ENCODE assay signal across 15 mouse cellular contexts in the genomic region with DNA sequence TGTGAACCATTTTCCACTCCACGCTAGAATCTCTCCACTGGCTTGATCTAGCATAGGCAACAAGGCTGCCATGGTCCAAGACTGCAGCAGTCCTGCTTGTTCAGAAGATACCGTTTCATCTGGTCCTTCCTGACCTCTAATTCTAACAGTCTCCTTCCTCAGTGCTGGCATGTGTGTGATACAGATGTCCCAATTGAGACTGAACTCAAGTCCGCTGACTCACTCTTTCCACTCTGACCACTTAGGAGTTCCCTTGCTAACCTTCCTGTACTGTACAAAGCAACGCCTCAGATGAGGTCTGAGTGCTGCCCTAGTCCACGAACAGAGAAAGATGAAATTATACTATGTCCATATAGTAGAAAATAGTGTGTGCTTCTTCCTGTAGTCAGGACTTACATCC. TPM values are rescaled to one million over a fixed set of nuclear protein-coding genes. Genes with fewer than 3 reads are reported as not detected.
A peak's percentile ranks its signal among the peaks of the same experiment; 100 is the strongest.
DNase-seq lines count a peak whose midpoint lies in the region; ATAC-seq and TF ChIP-seq lines count a peak whose summit lies in the region.
"Had no signal": no experiment of that assay in that cellular context is flagged by ENCODE, and none has a peak within 500 bp of the region (broad histone marks: within the 10 kb centered on the region; RNA-seq: fewer than 3 reads in every experiment).

No protein-coding gene starts in this region.

- intact Hi-C loops in heart, postnatal 36 days (cut with DNase I), result no loop called here

- no peak overlapping the region for H3K9ac ChIP-seq in heart, embryonic 12.5 days
- H3K9ac ChIP-seq in kidney, embryonic 16.5 days (replicated peaks; ENCODE audit: low read length), result no peak overlapping the region
- H3K9ac ChIP-seq: kidney, embryonic 15.5 days; liver, embryonic 15.5 days had no signal

- no peaks in the 10 kb centered on the region for H3K36me3 ChIP-seq in heart, embryonic 12.5 days
- H3K36me3 ChIP-seq in macrophage (ENCODE audit: inconsistent target), result no peaks in the 10 kb centered on the region
- H3K36me3 ChIP-seq in kidney, embryonic 16.5 days (ENCODE audit: insufficient read depth, low read length), result no peaks in the 10 kb centered on the region
- H3K36me3 ChIP-seq: kidney, embryonic 15.5 days; liver, embryonic 15.5 days had no signal

- no peak overlapping the region for H3K4me3 ChIP-seq in heart, embryonic 12.5 days
- H3K4me3 ChIP-seq in bone marrow macrophage, adult 2 months (ENCODE audit: insufficient read depth, low read length), result no peak overlapping the region
- no peak overlapping the region for H3K4me3 ChIP-seq in macrophage (ENCODE audit: inconsistent target)
- H3K4me3 ChIP-seq in kidney, embryonic 16.5 days (ENCODE audit: low read length), result no peak overlapping the region
- H3K4me3 ChIP-seq: kidney, embryonic 15.5 days; liver, embryonic 15.5 days had no signal

- peaks cover 31% of the 10 kb centered on the region for H3K4me1 ChIP-seq in heart, embryonic 12.5 days (replicated peaks)
- H3K4me1 ChIP-seq in bone marrow macrophage, adult 2 months (ENCODE audit: control insufficient read depth, insufficient read depth, low read length), result peaks cover 46% of the 10 kb centered on the region
- H3K4me1 ChIP-seq in kidney, embryonic 16.5 days (ENCODE audit: insufficient read depth, low read length), result no peaks in the 10 kb centered on the region

- DNase-seq in heart, postnatal 36 days, result no peak
- DNase-seq in 416B (ENCODE audit: low read depth), result peak; percentile 99
- no peak for DNase-seq in urinary bladder, postnatal 36 days (ENCODE audit: low spot score in 2 of 2)
- no peak for DNase-seq in spleen, postnatal 14 days (ENCODE audit: low spot score in 2 of 2)
- DNase-seq: adrenal gland, postnatal 10 days; cerebellum, adult 11 months; cerebellum, postnatal 36 days; lung, postnatal 4 days; right cerebral cortex, postnatal 14 days had no signal

- no peaks in the 10 kb centered on the region for H3K27me3 ChIP-seq in heart, embryonic 12.5 days (replicated peaks)
- H3K27me3 ChIP-seq in kidney, embryonic 16.5 days (ENCODE audit: insufficient read depth, low read length), result no peaks in the 10 kb centered on the region
- H3K27me3 ChIP-seq: kidney, embryonic 15.5 days; liver, embryonic 15.5 days had no signal

- WGBS in heart, embryonic 12.5 days, result 44% methylated on average over 5 of the region's 5 CpGs
- WGBS in macrophage (ENCODE audit: missing documents), result 32% methylated on average over 5 of the region's 5 CpGs
- WGBS in kidney, embryonic 16.5 days, result 84% methylated on average over 5 of the region's 5 CpGs

- ATAC-seq in heart, embryonic 12.5 days (ENCODE audit: insufficient number of reproducible peaks, low FRiP score), result peak; percentile 82
- no peak for ATAC-seq in kidney, embryonic 16.5 days (ENCODE audit: low FRiP score, low TSS enrichment)

- no peak for TF ChIP-seq POLR2A in bone marrow macrophage, adult 2 months (IDR thresholded peaks at IDR 0.05; ENCODE audit: borderline replicate concordance, low read depth, low read length)

- no peak for TF ChIP-seq CTCF in bone marrow macrophage, adult 2 months (IDR thresholded peaks at IDR 0.05; ENCODE audit: low read depth, low read length)

- H3K4me2 ChIP-seq in heart, embryonic 12.5 days, result no peak overlapping the region
- H3K4me2 ChIP-seq in kidney, embryonic 16.5 days (replicated peaks; ENCODE audit: low read depth, low read length), result no peak overlapping the region
- H3K4me2 ChIP-seq: kidney, embryonic 15.5 days; liver, embryonic 15.5 days had no signal

- H3K9me3 ChIP-seq in heart, embryonic 12.5 days (replicated peaks), result no peaks in the 10 kb centered on the region
- no peaks in the 10 kb centered on the region for H3K9me3 ChIP-seq in kidney, embryonic 16.5 days (ENCODE audit: low read length)
- H3K9me3 ChIP-seq: kidney, embryonic 15.5 days; liver, embryonic 15.5 days had no signal

- H3K79me2 ChIP-seq in macrophage (ENCODE audit: inconsistent target), result no peaks in the 10 kb centered on the region

- peak overlapping the region; percentile 33; the same call in 1 of the 2 replicates for H3K27ac ChIP-seq in heart, embryonic 12.5 days (ENCODE audit: poor library complexity, severe bottlenecking)
- peak overlapping the region; percentile 88 for H3K27ac ChIP-seq in bone marrow macrophage, adult 2 months (ENCODE audit: insufficient read depth, low read depth, low read length)
- H3K27ac ChIP-seq in macrophage, result peak overlapping the region; percentile 88
- H3K27ac ChIP-seq in kidney, embryonic 16.5 days (ENCODE audit: low read length), result no peak overlapping the region
- H3K27ac ChIP-seq: kidney, embryonic 15.5 days; liver, embryonic 15.5 days had no signal

RNA-seq across cellular contexts. Expression of a gene that starts 28.9 kb away (rescaled TPM):
- 164 and 168 TPM in 2 replicates for polyA plus RNA-seq in heart, embryonic 12.5 days (2016; fragmentation: Nextera tagmentation; extraction: Ambion mirVana)
- 10 to 100 TPM; 54.8 to 56.6 TPM for total RNA-seq in heart, postnatal 36 days (2021)
- polyA plus RNA-seq in bone marrow macrophage, adult 2 months (2012; ENCODE audit: insufficient read depth, insufficient read length, missing spikeins), result 222 and 227 TPM in 2 replicates
- total RNA-seq in macrophage (2018; cell fraction: chromatin; rRNA removed), result 100 to 1,000 TPM in 25 of 26 experiments, 10 to 100 TPM in 1; 75.8 to 320 (median 144) TPM
- 100 to 1,000 TPM; 399 to 624 (median 517) TPM for total RNA-seq in macrophage (2018; cell fraction: cytosol; rRNA removed)
- total RNA-seq in macrophage (2018; cell fraction: nucleus; rRNA removed), result 100 to 1,000 TPM; 178 to 546 (median 438) TPM
- polyA plus RNA-seq in macrophage (2018), result 272 to 584 TPM (median 564 TPM) in 3 replicates
- polyA plus RNA-seq in kidney, embryonic 16.5 days (2015; fragmentation: Nextera tagmentation; extraction: Ambion mirVana), result 178 and 186 TPM in 2 replicates
